Mouse (Mus musculus) erythroblast, embryonic 14.5 days (primary cell): Measurements from ENCODE around the gene Eif3a. TPM values are rescaled to one million over a fixed set of nuclear protein-coding genes. Genes with fewer than 3 reads are reported as not detected.

Experiments
- H3K27me3 ChIP-seq: 2 replicates; pipeline ENCODE4 v1.6.1; 2012; ENCODE audit warnings: inconsistent platforms; ENCODE audit not compliant: control insufficient read depth
- H3K36me3 ChIP-seq: 2 replicates; pipeline ENCODE4 v1.6.1; 2012; ENCODE audit warnings: mild to moderate bottlenecking, inconsistent platforms; ENCODE audit not compliant: control insufficient read depth
- H3K4me1 ChIP-seq: 2 replicates; pipeline ENCODE4 v1.6.1; 2012; ENCODE audit warnings: inconsistent platforms; ENCODE audit not compliant: control insufficient read depth
- H3K4me3 ChIP-seq: replicated peaks from 2 replicates; pipeline ENCODE3; 2012; ENCODE audit warnings: moderate library complexity, mild to moderate bottlenecking, inconsistent platforms
- H3K9me3 ChIP-seq: 2 replicates; pipeline ENCODE4 v1.6.1; 2012; ENCODE audit warnings: low read length, inconsistent platforms, mixed read lengths; ENCODE audit not compliant: control insufficient read depth
- GATA1 ChIP-seq: IDR thresholded peaks from 2 replicates; pipeline ENCODE4 v1.6.1; 2012; ENCODE audit warnings: low read length, inconsistent platforms, mixed read lengths
- TAL1 ChIP-seq: IDR thresholded peaks from 3 replicates; pipeline ENCODE4 v1.6.1; 2012; ENCODE audit warnings: low read length, inconsistent platforms, mixed read lengths
- polyA plus RNA-seq: library from polyadenylated mRNA; stranded (reverse); fragments of >175 nt; gene quantifications from 2 replicates; pipeline ENCODE4 v1.2.3, GENCODE M21; 2012

Eif3a gene
- polyA plus RNA-seq, 1 experiment, result 7.7 TPM

DNA sequence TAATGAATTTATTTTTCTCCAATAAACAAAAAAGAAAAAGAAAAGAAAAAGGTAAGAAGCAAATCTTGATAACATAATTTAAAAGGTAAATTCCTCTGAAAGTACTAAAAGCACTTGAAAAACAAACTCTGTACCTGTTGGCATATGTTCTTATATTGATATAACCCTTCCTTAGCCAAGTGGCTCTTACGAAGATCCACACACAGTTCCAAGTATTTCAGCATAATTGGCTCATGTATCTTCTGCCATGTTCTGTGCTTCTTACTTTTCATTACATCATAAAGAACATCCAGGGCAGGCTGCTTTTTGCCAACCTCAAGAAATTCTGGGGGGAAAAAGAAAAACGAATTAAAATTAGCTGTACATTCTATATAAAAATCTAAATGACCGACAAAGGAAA lies 8.4 kb downstream of the Eif3a start:
- Histone ChIP-seq H3K9me3 (no peaks in the 10 kb centered on the region), H3K27me3 (no peaks in the 10 kb centered on the region), H3K36me3 (peaks cover 94% of the 10 kb centered on the region), H3K4me1 (peaks cover 24% of the 10 kb centered on the region), H3K4me3 (no peak overlapping the region)
- TF ChIP-seq TAL1 (no peak), GATA1 (no peak)

DNA sequence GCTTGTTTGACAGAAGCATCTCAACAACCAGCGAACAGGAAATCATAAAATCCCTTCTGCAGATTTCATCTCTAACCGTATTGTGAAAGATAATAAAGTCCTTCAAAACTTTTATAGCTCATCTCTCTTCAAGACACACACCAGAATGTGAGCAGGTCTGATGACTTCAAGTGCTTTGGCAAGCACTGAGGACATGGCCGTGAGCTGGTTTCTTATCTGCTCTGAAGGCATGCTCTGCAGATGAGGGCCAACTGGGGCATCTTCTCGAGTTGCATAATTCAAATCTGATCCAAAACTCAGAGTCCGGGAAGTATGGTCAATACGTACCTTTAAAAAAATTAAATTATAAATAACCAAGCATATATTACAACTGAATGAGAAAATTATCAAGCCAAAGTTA lies 17.1 kb downstream of the Eif3a start:
- H3K4me1 ChIP-seq, result no peaks in the 10 kb centered on the region
- no peaks in the 10 kb centered on the region for H3K27me3 ChIP-seq
- no peak for TF ChIP-seq GATA1
- no peak for TF ChIP-seq TAL1
- no peaks in the 10 kb centered on the region for H3K9me3 ChIP-seq
- peaks cover 100% of the 10 kb centered on the region for H3K36me3 ChIP-seq
- no peak overlapping the region for H3K4me3 ChIP-seq

GRCm38 (mm10) chr19:60758896-60759835 lies 31.3 kb downstream of the Eif3a start:
- peaks cover 48% of the 10 kb centered on the region for H3K27me3 ChIP-seq
- peaks cover 45% of the 10 kb centered on the region for H3K4me1 ChIP-seq
- no peak overlapping the region for H3K4me3 ChIP-seq
- no peak for TF ChIP-seq TAL1
- TF ChIP-seq GATA1, result no peak
- no peaks in the 10 kb centered on the region for H3K9me3 ChIP-seq
- H3K36me3 ChIP-seq, result peaks cover 56% of the 10 kb centered on the region

DNA sequence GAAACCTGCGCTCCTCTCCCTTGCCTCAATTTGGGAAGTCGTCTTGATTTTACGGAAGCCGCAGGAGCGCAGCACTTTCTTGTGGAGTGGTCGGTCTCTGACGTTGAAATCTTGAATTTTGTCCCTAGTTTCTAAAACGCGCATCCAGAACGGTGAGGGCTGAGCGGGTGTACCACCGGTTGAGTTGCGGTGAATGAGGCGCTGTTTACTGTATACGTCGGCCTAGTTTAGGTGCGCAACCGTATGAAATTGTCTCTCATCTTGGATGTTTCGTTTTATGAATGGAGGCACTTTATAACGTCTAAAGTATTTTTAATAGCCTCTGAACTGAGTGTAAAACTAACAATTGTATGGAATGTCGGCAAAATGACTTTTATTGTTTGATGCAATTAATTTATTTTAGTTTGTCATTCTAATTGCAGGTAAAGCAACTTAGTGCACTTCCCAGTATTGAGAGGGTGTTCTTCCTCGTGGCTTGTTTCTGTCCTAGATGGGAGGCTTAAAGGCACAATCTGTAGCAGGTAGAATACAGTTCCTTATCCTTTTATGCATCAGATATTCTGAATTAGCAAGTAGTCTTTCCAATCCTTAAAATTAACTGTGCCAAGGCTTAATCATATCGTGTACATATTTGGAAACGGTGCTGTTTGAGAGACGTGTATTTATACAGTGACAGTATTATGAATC lies 33.2 kb downstream of the Eif3a start:
- peaks cover 63% of the 10 kb centered on the region for H3K27me3 ChIP-seq
- no peaks in the 10 kb centered on the region for H3K9me3 ChIP-seq
- H3K4me3 ChIP-seq, result peak overlapping the region; percentile 92
- peaks cover 37% of the 10 kb centered on the region for H3K36me3 ChIP-seq
- peaks cover 47% of the 10 kb centered on the region for H3K4me1 ChIP-seq
- no peak for TF ChIP-seq GATA1
- no peak for TF ChIP-seq TAL1

- peaks cover 50% of the 10 kb centered on the region for H3K4me1 ChIP-seq
- no peaks in the 10 kb centered on the region for H3K9me3 ChIP-seq
- peak overlapping the region; percentile 92 for H3K4me3 ChIP-seq
- no peak for TF ChIP-seq TAL1
- peaks cover 30% of the 10 kb centered on the region for H3K36me3 ChIP-seq
- H3K27me3 ChIP-seq, result peaks cover 64% of the 10 kb centered on the region
Observed at GRCm38 (mm10) chr19:60756192-60757098, 34.0 kb downstream of the Eif3a start.

DNA sequence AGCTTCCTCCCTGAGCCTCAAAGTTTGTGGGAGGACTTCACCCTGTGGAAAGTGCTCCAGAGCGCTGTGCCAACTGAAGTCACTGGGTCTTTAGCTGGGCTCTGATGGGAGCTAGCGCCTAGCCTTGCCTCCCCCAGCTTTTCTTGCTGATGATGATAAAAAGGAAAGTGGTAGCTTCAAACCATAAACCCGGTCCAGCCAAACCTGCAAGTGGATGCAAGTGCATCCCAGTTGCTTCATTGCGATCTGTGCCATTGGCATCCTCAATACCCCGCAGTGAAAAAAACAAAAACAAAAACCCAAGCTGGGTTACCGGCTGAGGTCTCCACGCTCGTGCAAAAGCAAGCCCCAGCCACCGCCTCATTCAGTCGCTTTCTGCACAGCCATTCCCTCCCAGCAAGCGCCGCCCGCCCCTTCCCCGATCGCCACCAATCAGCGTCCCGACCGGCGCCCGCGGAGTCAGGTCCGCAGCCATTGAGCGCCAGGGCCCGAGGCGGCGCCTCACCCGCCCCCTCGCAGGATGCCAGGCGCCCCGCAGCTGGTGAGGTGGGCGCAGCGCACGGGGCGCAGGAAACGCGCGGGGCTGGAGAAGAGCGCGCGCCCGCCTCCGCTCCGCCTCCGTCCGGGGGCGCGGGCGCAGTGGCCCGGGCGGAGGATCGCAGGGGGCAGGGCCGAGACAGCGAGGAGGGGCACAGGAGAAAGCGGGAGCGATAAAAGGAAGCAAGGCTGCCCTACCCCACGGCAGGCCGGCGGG lies 34.8 kb downstream of the Eif3a start, which contains the start of gene Nanos1:
TSS of gene Nanos1 (plus strand) at position 550 of the 754 bp plus-strand sequence.
- peaks cover 64% of the 10 kb centered on the region for H3K27me3 ChIP-seq
- TF ChIP-seq GATA1, result no peak
- TF ChIP-seq TAL1, result no peak
- H3K36me3 ChIP-seq, result peaks cover 24% of the 10 kb centered on the region
- peak within 1 kb of the TSS; percentile 92 for H3K4me3 ChIP-seq
- H3K9me3 ChIP-seq, result no peaks in the 10 kb centered on the region
- peaks cover 52% of the 10 kb centered on the region for H3K4me1 ChIP-seq

DNA sequence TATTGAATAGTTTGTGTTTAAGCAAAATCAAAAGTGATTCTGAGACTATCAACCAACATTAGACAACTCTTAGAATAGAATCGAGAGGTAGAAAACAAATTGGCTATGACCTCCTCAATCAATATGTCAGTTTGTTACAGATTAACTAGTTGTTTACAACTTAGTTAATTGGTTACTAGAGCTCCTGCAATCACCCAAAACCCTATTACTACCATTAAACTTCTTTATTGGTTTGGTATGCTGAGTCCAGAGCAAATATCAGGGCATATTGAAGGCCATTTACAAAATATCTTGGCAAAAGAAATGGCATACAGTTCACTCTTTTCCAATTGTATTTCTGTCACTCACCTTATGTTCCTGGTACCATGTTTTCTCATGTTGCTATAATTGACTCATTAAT lies 42.7 kb downstream of the Eif3a start:
- Histone ChIP-seq H3K4me1 (peaks cover 36% of the 10 kb centered on the region), H3K27me3 (peaks cover 25% of the 10 kb centered on the region), H3K36me3 (no peaks in the 10 kb centered on the region; the same call in 1 of the 2 replicates), H3K9me3 (no peaks in the 10 kb centered on the region), H3K4me3 (no peak overlapping the region)
- no peak for TF ChIP-seq TAL1
- no peak for TF ChIP-seq GATA1

DNA sequence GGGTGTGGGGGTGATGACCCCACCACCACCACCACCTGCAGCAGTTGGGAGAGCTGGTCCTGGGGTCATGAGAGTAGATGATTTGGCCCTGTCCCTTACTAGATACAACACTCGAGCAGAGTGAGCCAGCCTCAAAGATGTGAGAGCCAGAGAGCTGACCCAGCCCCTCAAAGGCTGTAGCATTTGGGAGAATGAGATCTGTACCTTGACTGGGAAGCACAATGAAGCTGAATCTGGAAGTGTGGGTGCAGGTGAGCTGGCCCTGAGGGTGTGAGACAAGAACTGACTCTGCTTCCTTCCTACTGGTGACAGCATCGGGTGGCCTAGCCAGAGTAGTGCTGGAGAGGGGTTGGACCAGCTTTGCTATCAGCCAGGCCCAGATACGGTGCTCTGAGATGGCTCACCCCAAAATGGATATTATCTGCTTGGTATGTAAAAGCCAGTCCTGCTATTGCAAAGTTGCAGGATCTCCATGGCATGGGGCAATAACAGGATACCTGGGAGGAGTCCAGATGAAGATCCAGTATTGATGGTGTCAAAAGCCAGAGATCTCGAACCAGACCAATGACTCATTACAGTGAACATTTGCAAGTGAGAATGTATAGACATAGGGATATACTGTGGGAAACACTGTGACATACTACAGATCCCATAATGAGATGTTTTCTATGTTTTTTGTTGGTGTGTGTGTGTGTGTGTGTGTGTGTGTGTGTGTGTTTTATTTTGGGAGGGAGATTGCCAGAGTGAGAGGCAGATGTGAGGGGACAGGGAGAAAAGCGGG lies 46.5 kb downstream of the Eif3a start:
- peak; percentile 84 for TF ChIP-seq GATA1
- peak; percentile 77 for TF ChIP-seq TAL1
- Histone ChIP-seq H3K4me1 (peaks cover 42% of the 10 kb centered on the region), H3K4me3 (peak overlapping the region; percentile 50), H3K27me3 (peaks cover 12% of the 10 kb centered on the region), H3K9me3 (no peaks in the 10 kb centered on the region), H3K36me3 (no peaks in the 10 kb centered on the region; the same call in 1 of the 2 replicates)
